Mouse (Mus musculus) lung, embryonic 16.5 days (tissue): ENCODE results near the gene Fgf18. TPM values are rescaled to one million over a fixed set of nuclear protein-coding genes. Genes with fewer than 3 reads are reported as not detected.

Experiments used
- ATAC-seq: fragments of 200-750 bp; cut with Nextera tagmentation; 2 replicates; pipeline ENCODE4 v1.8.0; 2017; ENCODE audit warnings: low read depth, mild to moderate bottlenecking, moderate library complexity
- H3K27ac ChIP-seq: fragments of 300-500 bp; sonication (generic); 2 replicates; pipeline ENCODE4 v1.5.1; 2014; ENCODE audit warnings: mild to moderate bottlenecking, control low read depth, low read length
- H3K27me3 ChIP-seq: fragments of 300-500 bp; sonication (generic); 2 replicates; pipeline ENCODE4 v1.6.1; 2014; ENCODE audit warnings: low read depth, low read length, mixed read lengths; ENCODE audit not compliant: control insufficient read depth, insufficient read depth
- H3K36me3 ChIP-seq: fragments of 300-500 bp; sonication (generic); 2 replicates; pipeline ENCODE4 v1.6.1; 2014; ENCODE audit warnings: low read length; ENCODE audit not compliant: control insufficient read depth, insufficient read depth
- H3K4me1 ChIP-seq: fragments of 300-500 bp; sonication (generic); replicated peaks from 2 replicates; pipeline ENCODE4 v1.6.1; 2014; ENCODE audit warnings: low read length, mixed read lengths; ENCODE audit not compliant: control insufficient read depth, insufficient read depth
- H3K4me2 ChIP-seq: fragments of 300-500 bp; sonication (generic); 2 replicates; pipeline ENCODE4 v1.6.1; 2014; ENCODE audit warnings: low read depth, low read length, control low read depth
- H3K4me3 ChIP-seq: fragments of 300-500 bp; sonication (generic); 2 replicates; pipeline ENCODE4 v1.5.1; 2014; ENCODE audit warnings: mild to moderate bottlenecking, low read length, control low read depth
- H3K9ac ChIP-seq: fragments of 300-500 bp; sonication (generic); 2 replicates; pipeline ENCODE4 v1.6.1; 2014; ENCODE audit warnings: low read length, control low read depth
- H3K9me3 ChIP-seq: fragments of 300-500 bp; sonication (generic); 2 replicates; pipeline ENCODE4 v1.6.1; 2016; ENCODE audit warnings: low read length; ENCODE audit not compliant: control insufficient read depth
- WGBS: fragments of 180-500 bp; shearing (Covaris S2); extraction: QIAGEN DNeasy Blood & Tissue Kit; methylation state at CpG from one replicate; pipeline ENCODE4 v1.1.7; 2014; 5-methylcytosine and 5-hydroxymethylcytosine counted together
- polyA plus RNA-seq: library from polyadenylated mRNA; unstranded; fragments of >200 nt; fragmentation: Nextera tagmentation; extraction: Ambion mirVana; gene quantifications from 2 replicates; pipeline ENCODE4 v1.2.1, GENCODE M21; 2015

Fgf18 gene
- polyA plus RNA-seq, 1 experiment from 2014 or later = 10.8 TPM

DNA sequence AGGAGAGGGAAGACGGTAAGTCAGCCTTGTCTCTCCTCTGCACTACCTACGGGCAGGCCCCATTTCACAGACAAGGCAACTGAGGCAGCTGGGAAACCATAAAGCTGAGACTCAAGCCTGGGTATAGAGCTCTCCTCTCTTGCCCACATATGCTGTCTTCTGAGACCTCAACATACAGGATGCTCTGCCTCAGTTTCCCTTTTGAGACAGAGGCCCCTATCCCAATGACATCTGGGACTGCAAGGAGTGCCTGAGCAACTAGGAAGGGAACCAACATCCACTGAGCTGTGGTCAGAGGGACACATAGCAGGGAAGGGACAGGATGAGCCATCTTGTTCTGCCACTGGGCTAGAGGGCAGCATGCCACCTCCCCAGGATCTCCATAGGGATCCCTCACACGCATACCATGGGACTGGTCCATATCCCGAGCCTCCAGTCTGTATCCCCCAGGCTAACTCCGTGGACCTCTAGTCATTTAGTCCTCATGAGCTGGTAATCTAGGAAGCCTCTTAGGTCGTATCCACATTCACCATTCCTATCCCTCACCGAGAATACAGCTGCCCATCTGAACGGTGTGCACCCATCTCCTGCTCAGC is 12.7 kb downstream of the Fgf18 start:
- H3K36me3 ChIP-seq = no peaks in the 10 kb centered on the region
- 86% methylated on average over 8 of the region's 8 CpGs for WGBS
- no peak for ATAC-seq

DNA sequence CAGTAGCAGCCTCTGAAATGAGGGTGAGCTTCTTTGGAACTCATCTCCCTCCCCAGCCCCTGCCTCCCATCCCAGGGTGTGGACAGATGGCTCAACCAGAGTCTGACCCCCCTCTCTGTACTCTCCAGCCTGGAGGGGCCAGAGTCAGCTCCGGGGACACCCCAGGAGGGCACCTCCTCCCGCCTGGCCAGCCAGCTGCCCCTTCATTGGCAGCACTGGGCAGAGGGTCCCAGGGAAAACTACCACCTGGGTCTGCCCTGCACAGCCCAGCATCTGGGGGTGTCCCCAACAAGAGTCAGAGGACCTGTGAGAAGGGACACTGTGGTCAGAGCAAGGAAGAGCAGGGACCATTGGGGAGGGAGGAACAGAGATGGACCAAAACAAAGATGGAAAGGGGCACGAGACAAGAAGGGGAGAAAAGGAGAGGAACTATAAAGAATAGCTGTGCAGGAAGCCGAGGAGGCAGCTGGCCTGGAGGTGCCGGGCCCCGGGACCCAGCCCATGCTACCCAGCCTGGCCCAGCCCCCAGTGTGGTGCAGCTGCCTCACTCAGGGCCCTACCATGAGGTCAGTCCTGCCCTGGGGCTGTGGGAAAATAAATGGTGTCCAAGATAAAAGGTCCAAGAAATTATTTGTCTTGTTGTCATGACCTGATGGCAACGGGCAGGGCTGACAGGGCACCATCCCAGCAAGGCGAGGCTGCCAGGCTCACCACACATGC is 14.4 kb downstream of the Fgf18 start:
- H3K27ac ChIP-seq = no peak overlapping the region
- H3K9ac ChIP-seq = no peak overlapping the region
- no peaks in the 10 kb centered on the region for H3K36me3 ChIP-seq
- H3K4me1 ChIP-seq = no peaks in the 10 kb centered on the region
- no peak for ATAC-seq
- H3K4me2 ChIP-seq = no peak overlapping the region
- H3K9me3 ChIP-seq = no peaks in the 10 kb centered on the region
- no peak overlapping the region for H3K4me3 ChIP-seq
- no peaks in the 10 kb centered on the region for H3K27me3 ChIP-seq
- WGBS = 42% methylated on average over 8 of the region's 8 CpGs

More for the DNA sequence above, 12.7 kb downstream of the Fgf18 start:
- H3K9me3 ChIP-seq = no peaks in the 10 kb centered on the region
- no peak overlapping the region for H3K4me3 ChIP-seq
- no peak overlapping the region for H3K27ac ChIP-seq
- no peak overlapping the region for H3K9ac ChIP-seq
- H3K27me3 ChIP-seq = no peaks in the 10 kb centered on the region
- H3K4me1 ChIP-seq = no peaks in the 10 kb centered on the region
- H3K4me2 ChIP-seq = no peak overlapping the region

DNA sequence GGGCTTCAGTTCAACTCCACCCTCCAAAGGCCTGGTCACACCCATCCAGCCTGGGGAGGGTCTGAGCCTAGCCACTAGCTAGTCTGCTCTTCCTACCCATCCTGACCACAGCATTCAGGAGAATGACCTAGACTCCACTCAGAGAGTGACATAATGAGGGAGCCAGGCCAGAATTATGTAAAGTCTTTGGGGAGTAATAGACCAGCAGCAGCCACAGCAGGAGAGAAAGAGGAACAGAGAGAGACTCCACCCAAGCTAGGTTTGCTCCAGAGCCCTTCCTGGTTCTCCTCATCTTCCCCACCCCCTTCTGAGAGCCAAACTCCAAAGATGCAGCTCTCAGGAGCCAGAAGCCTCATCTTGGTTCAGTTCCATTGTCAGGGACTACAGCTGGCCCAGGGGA is 20.1 kb downstream of the Fgf18 start:
- 0 out of 2 replicates have a peak, but pooled peaks cover 3% of the 10 kb centered on the region for H3K27me3 ChIP-seq
- no peak overlapping the region for H3K4me3 ChIP-seq
- H3K27ac ChIP-seq = no peak overlapping the region
- H3K9me3 ChIP-seq = no peaks in the 10 kb centered on the region
- no peak overlapping the region for H3K4me2 ChIP-seq
- H3K4me1 ChIP-seq = peaks cover 4% of the 10 kb centered on the region; the same call in 1 of the 2 replicates
- ATAC-seq = no peak
- H3K36me3 ChIP-seq = no peaks in the 10 kb centered on the region
- no peak overlapping the region for H3K9ac ChIP-seq

DNA sequence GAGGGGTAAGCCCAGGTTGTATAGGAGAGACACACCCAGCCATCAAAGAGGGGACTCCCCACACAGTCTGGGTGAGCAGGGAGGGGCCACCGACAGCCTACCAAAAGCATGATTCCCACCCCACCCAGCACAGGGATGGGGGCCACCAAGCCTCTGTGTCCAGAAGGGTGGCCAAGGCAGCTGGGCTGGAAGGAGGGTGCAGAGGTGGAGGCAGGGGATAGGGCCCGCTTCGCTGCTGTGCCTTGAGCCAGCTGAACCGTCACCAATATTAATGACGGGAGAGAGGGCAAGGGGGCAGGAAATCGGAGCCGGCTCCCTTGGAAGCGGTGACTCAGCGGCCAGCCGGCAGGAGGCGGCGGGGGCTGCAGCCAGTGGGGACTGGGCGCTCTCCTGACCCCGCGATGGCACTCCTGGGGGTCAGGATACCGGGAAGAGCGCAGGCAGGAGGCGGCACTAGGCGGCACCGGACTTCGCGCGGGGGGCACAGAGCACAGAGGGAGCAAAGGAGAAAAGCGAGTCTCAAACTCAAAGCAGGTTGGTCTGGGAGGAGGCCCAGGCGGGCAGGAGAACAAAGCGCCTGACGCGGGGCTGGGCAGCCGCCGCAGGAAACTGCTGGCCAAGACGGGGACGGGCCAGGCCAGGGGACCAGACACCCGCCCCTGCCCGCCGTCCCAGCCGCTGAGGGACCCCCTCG is 24.5 kb downstream of the Fgf18 start:
- 2% methylated on average over 37 of the region's 37 CpGs for WGBS
- Histone ChIP-seq H3K9me3 (no peaks in the 10 kb centered on the region), H3K4me1 (peaks cover 4% of the 10 kb centered on the region; the same call in 1 of the 2 replicates), H3K36me3 (no peaks in the 10 kb centered on the region), H3K4me3 (peak overlapping the region; percentile 41), H3K27ac (no peak overlapping the region), H3K27me3 (0 out of 2 replicates have a peak, but pooled peaks cover 3% of the 10 kb centered on the region), H3K4me2 (peak overlapping the region; percentile 64), H3K9ac (peak overlapping the region; percentile 53)
- ATAC-seq = peak; percentile 76

DNA sequence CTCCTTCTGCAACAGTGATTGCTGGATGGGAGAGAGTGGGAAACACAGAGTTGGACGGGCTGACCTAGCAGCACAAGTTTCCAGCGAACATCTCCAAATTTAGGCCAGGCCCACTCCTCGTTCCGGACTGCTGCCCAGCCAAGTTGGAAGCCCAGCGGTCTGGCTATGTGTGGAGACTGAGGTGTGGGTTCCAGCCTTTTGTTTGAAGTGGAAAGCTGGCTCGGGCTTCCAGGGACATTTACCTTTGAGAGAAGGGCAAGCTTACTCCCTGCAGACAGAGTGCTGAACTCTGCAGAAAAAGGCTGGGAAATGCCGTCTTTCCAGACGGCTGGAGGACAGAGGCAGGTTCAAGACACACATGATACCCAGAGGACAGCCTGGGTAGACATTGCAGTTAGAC is 27.6 kb downstream of the Fgf18 start:
- peaks cover 4% of the 10 kb centered on the region; the same call in 1 of the 2 replicates for H3K4me1 ChIP-seq
- no peak for ATAC-seq
- no peak overlapping the region for H3K27ac ChIP-seq
- H3K9me3 ChIP-seq = no peaks in the 10 kb centered on the region
- no peaks in the 10 kb centered on the region for H3K36me3 ChIP-seq
- 0 out of 2 replicates have a peak, but pooled peaks cover 3% of the 10 kb centered on the region for H3K27me3 ChIP-seq
- H3K9ac ChIP-seq = no peak overlapping the region
- WGBS = 62% methylated on average over 8 of the region's 8 CpGs
- H3K4me3 ChIP-seq = no peak overlapping the region
- H3K4me2 ChIP-seq = no peak overlapping the region

DNA sequence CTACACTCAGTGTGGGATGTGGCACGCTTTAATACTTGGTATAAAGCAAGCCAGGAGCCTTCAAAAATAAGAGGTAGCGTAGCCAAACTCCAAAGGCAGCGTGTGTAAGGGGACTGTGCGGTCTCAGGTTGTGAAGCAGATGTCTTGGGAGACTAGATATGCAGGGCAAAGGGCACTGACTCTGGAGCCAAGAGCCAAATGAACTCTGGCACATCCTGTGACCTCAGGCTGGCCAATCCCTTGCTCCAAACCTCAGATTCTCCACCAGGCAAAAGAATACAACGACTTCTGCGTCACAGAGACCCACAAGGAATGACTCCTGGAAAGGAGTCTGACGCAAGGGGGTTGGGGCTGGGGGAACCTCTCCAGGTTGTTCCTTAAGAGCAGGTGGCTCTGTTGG is 28.1 kb downstream of the Fgf18 start:
- 0 out of 2 replicates have a peak, but pooled peaks cover 3% of the 10 kb centered on the region for H3K27me3 ChIP-seq
- 72% methylated on average over 7 of the region's 7 CpGs for WGBS
- peaks cover 4% of the 10 kb centered on the region; the same call in 1 of the 2 replicates for H3K4me1 ChIP-seq
- no peaks in the 10 kb centered on the region for H3K9me3 ChIP-seq
- no peak overlapping the region for H3K9ac ChIP-seq
- H3K36me3 ChIP-seq = no peaks in the 10 kb centered on the region
- no peak overlapping the region for H3K4me2 ChIP-seq
- no peak overlapping the region for H3K27ac ChIP-seq
- H3K4me3 ChIP-seq = no peak overlapping the region
- no peak for ATAC-seq

DNA sequence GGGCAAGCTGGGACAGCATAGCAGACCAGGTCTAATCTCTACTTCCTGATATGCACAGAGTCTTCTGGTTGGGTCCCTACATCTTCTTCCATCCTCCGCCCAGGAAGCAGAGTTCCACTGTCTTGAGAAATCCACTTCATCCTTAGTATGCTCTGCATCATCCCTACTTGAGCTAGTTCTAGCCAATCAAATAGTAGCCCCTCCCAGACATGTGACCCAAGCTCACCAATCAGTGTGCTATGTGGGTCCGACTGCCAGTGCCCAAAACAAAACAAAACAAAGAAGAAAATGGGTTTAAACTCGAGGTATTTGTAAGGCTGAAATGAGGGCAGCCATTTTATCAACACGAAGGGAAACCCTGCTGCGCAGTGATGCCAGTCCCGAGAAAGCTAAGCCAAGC is 28.7 kb downstream of the Fgf18 start:
- Histone ChIP-seq H3K9me3 (no peaks in the 10 kb centered on the region), H3K27ac (no peak overlapping the region), H3K36me3 (no peaks in the 10 kb centered on the region), H3K9ac (no peak overlapping the region), H3K4me3 (no peak overlapping the region), H3K4me1 (peaks cover 4% of the 10 kb centered on the region; the same call in 1 of the 2 replicates), H3K27me3 (0 out of 2 replicates have a peak, but pooled peaks cover 1% of the 10 kb centered on the region), H3K4me2 (no peak overlapping the region)
- WGBS = 63% methylated on average over 6 of the region's 6 CpGs
- ATAC-seq = no peak

- no peak overlapping the region for H3K4me2 ChIP-seq
- H3K4me1 ChIP-seq = no peaks in the 10 kb centered on the region
- H3K27ac ChIP-seq = no peak overlapping the region
- ATAC-seq = no peak
- WGBS = 90% methylated on average over 3 of the region's 3 CpGs
- no peak overlapping the region for H3K9ac ChIP-seq
- H3K4me3 ChIP-seq = no peak overlapping the region
- H3K9me3 ChIP-seq = no peaks in the 10 kb centered on the region
- H3K27me3 ChIP-seq = no peaks in the 10 kb centered on the region
- no peaks in the 10 kb centered on the region for H3K36me3 ChIP-seq
These were observed 31.4 kb downstream of the Fgf18 start for GRCm38 (mm10) chr11:33115796-33116195.

DNA sequence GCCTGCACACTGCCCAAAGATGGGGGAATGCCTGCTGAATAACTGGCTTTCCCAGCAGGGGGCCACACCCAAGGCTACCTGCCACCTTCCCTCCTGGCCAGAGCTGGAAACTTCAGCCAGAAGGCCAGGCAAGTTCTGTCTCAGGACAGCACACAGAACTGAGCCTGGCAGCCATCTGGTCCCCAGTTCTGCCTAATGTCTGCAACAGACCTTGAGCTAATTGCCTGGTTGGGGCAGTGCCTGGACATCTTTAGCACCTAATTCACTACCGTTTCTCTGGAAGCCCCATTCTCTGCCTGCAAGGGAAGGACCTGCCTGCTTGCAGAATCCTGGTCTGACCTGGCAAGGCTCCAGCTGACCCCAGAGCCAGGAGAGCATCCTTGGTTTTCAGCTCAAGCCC is 34.8 kb downstream of the Fgf18 start:
- H3K4me1 ChIP-seq = no peaks in the 10 kb centered on the region
- no peak overlapping the region for H3K9ac ChIP-seq
- no peaks in the 10 kb centered on the region for H3K9me3 ChIP-seq
- H3K4me2 ChIP-seq = no peak overlapping the region
- H3K36me3 ChIP-seq = no peaks in the 10 kb centered on the region
- no peak overlapping the region for H3K27ac ChIP-seq
- no peak overlapping the region for H3K4me3 ChIP-seq
- WGBS = 24% methylated on average over 1 of the region's 1 CpGs
- no peak for ATAC-seq
- no peaks in the 10 kb centered on the region for H3K27me3 ChIP-seq
